Mouse (Mus musculus): ENCODE data around the gene Lamp1. TPM values are rescaled to one million over a fixed set of nuclear protein-coding genes. Genes with fewer than 3 reads are reported as not detected.

Gene Lamp1
- total RNA-seq (2021) = 100 to 1,000 TPM; 282 to 294 TPM

DNA sequence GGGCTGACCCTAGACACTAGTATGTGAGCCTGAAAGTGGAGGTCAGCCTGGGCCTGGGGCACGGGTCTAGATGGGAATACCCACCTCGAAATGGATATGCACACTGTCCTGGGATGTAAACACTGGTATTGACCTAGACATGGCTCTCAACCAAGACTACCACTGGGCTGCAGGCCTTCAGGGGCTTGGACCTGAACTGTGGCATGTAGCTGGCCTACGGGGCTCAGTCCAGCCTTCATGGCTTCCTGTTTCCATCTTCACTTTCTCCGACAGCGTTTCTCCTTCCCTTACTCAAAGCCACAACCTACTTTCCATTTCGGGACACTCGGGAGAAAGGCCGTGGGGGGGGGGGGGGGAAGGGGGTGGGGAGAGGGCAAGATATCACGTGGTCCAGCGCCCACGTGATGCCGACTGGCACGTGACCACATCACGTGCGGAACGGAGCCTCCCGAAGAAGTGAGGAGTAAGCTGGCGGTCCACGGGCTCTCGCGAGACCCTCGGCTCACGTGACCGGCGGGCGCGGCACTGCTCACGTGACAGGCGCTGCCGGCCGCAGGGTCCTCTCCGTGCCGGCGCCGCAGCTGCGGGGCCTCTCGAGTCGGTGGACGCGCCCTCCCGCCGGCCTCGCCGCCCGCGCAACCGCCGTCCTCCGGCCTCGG lies at the start of gene Lamp1:
TSS of gene Lamp1 (plus strand) at position 444 of the 659 bp plus-strand sequence.
- DNase-seq = peak; percentile 100

DNA sequence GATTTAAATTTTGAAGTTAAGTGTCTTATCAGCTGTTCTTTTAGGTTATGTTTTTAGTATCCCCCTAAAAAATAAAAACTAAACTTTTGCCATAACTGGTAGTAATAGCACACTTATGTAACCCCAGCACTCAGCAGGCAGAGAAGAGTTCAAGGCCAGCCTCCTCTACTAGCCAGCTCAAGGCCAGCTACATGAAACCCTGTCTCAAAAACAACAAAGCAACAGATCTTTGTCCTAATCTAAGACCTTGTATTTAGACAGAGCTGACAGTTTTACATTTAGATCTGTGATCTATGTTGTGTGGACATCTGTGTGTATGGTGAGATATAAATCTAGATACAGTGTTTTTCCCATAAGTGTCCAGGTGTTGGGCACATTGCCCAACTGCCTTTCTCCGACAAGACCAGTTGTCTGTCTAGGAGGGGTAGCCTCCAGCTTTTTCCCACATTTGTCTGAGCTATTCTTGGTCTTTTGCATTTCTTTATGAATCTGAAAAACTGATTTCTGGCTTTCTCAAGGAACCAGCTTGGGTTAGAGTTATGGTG lies 49.5 kb upstream of the Lamp1 start:
- DNase-seq = no peak

DNA sequence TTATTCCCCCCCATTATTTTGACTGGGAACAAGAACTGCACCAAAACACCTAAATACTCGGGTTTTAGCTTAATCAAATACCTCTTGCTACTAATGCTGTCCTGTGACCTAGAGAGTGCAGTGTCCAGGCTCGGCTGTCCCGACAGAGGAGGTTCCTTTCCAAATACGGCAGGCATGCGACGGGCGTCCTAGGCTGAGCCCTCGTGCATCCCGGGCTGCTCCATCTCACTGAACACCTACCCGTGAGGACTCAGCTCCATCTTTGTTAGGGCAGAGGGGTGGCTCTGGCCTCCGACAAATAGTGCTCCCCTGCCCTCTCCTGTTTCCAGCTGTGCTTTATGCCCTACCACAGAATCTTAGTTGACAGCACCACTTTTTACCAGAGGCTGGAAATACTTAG lies 47.0 kb upstream of the Lamp1 start:
- no peak for DNase-seq

DNA sequence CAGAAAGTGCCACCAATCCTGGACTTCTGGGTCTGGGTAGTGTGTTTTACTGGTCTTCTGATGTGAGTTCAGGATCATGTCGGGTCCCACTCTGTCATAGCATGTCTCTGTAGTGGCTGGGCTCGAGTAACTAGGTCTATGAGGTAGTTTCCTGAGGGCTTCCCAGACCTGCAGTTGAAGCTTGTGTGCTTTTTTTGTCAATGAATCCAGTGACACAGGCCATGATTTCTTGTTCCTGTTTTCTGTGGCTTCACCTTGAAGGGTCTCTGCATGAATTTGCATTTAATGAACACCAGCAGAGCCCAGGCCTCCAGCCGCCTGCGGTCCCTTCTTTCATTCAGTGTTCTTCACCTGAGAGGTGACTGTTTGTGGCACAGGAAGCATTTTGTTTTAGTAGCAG lies 45.7 kb upstream of the Lamp1 start:
- DNase-seq = no peak

DNA sequence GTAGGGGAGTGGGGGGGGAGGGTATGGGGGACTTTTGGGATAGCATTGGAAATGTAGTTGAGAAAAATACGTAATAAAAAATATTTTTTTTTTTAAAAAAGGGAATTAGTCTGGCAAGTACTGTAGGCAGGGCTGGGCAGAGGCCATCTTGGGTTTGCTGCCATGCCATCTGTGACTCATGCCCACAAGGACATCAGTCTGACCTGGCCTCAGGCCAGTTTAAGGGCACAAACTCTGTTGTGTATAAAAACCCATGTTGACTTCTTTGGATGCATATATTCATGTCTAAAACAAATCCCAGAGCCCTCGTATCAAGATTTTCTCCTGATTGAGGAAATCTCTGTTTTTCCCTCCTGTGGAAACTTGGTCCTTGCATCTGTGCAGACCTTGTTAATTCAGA lies 41.9 kb upstream of the Lamp1 start:
- no peak for DNase-seq

DNA sequence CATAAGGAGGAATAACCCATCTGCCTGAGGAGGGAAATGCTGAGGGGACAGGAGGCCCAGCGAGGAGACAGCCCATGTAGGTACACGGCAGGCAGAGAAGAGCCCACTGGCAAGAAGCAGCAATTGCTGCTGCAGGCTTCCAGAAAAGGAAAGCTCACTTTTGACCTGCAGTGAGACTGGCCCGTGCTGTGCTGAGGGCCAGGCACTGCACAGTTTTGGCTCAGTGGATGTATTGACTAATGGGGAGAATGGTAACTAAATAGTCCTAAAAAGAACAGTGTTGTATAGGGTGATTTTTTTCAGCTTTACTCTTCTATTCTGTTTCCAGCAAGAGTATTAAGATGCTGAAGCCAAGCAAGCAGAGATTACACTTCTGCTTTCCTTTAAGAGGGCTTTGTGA lies 40.4 kb upstream of the Lamp1 start:
- no peak for DNase-seq

DNA sequence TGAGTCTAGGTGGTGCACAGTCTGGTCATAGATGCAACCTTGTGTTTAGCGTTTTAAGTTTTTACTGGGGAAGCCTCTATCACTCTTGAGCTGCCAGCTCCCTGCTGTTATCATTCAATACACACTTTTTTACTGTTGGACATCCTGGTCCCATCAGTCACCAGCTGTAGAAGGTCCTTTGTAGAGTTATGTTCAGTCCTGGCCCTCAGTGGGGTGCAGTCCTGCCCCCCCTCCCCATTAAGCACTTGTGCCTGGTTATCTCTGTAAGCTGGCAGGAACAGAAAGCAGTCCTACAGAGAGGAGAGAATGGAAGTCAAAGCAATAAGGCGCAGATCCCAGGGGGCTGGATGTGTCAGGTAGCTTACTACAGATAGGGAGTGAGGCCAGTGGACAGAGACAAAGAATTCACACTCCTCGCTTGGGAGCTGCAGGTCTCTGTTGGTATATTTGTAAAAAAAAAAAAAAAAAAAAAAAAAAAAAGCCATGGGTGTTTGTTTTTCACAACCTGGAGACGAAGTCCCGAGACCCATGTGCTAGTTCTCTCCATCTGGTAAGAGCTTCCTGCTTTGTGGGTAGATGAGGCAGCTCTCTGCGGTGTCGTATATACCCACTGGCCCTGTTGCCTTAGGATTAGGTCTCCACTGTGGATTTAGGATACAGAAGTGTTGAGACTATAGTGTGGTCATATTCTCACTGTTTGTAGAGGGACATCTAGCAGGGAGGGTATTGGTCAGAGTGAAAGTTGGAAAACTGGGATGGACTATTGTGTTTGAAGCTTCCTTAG lies 37.9 kb upstream of the Lamp1 start:
- DNase-seq = no peak

DNA sequence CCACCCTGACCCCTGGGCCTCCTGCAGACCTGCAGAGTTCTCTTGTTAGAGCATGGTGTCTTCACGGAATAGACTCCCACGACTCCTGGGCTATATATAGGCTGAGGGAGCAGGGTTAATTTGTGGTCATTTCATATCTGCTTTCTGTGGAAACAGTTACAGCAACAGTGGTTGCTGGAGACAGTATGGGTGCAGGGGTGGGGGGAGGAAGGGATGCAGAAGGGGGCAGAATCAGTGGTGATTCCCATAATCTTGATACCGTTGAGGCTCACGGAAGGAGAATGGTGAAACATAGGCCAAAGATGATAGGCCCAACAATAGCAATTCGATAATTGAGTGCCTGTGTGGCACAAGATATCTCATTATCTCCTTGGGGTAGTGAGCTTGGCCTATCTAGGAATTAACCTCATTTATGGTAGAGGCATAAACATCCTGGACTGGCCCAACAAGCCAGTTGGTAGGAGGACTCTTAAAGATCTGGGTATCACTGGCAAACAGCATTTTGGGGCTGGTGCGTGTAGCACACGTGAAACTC lies 36.0 kb upstream of the Lamp1 start:
- DNase-seq = no peak

DNA sequence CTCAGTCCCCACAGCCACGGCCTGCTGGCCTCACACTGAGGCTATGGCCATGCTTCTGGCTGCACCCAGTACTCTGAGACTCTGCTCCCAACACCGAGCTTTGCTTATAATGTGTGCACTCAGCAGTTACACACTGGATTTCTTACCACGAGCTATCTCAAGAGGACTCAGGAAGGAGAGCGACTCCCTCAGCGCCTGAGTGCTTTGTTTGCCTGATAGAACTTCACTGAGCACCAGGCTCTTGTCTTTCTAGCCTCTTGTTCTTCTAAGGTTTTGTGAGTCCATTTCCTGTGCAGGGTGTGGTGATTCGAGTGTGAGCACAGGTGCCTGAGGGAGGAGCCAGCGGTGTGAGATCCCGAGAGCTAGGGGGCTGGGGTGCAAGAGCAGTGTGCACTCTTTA lies 34.1 kb upstream of the Lamp1 start:
- DNase-seq = no peak

DNA sequence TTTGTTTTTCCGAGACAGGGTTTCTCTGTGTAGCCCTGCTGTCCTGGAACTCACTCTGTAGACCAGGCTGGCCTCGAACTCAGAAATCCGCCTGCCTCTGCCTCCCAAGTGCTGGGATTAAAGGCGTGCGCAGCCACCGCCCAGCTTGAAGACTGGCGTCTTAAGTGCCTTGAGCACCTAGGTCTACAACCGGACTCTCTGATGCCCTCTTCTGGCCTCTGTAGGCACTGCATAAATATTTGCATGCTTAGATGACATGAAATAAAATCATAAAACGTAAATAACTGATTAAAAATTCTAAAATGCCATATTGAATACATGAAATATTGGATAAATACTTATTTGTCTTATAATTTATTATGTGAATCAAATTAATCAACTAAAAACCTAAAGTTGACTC lies 26.7 kb upstream of the Lamp1 start:
- DNase-seq = peak; percentile 74

DNA sequence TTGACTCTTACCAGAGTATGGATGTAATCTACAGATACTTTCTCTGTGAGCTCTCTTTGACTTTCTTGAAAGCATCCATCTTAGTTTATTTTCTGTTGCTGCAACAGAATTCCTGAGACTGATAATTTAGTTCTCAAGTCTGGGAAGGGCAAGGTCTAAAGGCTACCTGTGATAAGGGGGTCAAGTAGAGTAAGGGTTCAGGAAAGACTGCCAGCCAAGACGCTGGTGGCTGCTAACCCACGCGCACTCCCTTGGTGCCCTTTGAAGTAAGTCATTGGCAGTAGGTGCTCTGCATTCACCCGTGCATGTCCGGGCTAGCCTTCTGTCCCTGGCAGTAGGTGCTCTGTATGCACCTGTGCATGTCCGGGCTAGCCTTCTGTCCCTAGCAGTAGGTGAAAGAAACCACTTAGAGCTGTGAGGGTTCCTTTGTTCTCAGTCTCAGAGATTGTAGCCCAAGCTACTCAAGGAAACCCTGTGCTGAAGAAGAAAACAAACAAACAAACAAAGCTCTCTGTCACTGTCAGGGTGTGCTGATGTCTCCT lies 19.2 kb upstream of the Lamp1 start:
- no peak for DNase-seq

DNA sequence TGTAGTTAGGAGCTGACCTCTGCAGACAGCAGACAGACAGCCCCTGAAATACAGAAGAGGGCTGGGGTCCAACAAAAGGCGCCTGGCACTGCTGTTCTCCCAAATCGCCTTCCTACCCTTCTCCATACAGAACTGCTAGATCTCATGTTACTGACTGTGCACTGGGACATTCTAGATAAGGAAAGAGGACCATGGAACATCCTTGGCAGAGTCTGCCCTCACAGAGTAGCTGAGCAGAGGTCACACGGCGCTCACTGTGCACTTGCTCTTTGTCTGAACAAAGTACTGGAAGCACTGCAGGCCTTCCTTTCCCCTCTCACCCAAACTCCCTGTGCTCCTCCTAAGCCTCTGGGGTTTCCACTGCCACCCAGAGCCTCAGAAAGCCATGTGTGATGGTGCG lies 17.3 kb upstream of the Lamp1 start:
- no peak for DNase-seq

DNA sequence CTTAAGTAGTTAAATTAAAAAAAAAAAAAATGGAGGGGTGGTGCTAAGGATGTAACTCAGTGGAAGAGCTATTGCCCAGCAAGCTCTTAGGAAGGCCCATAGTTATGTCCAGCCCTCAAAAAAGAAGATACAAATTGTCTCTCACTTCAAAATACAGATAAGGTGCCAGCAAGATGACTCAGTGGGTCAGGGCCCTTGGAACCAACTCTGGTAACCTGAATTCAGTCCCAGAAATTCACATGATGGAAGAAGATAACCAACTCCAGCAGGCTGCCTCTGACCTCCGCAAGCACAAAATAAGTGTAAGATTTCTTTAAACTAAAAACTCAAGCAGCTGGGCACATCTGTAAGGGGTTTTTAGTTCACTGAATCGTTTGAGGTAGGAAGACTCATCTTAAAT lies 10.5 kb upstream of the Lamp1 start:
- DNase-seq = no peak

DNA sequence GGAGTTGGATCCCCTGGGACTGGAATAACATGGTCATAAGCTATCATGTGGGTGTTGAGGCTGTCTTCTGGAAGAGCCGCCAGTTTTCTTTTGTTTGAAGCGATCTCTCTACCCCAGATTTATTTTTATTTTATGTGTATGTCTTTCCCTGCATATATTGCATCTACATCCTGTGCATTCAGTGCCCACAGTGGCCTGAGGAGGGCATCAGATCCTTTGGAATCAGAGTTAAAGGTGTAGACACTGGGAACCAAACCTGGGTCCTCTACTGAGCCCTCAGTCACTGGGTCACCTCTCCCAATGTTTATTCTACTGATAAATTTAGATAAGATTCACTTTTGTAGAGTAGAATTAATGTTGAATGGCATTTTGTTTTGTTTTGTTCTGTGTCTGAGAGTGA lies 9.7 kb upstream of the Lamp1 start:
- DNase-seq = no peak

DNA sequence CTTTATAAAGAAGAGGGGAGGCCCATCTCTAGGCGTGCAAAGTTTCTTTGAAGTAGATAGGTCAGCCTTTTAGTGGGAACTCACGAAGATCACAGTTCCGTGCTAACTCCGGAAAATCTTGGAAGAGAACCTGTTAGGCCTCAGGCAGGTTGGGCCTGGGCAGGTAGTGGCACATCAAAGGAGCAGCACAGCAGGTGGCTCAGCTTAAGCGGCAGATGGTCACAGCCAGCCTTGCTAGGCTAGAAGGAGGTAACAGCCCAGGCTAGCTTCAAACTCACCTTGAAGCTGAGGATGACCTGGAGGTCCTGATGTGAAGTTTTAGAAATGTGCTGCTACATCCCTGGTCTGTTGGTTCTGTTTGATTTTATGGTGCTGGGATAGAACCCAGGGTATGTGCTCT lies 9.1 kb upstream of the Lamp1 start:
- DNase-seq = no peak

DNA sequence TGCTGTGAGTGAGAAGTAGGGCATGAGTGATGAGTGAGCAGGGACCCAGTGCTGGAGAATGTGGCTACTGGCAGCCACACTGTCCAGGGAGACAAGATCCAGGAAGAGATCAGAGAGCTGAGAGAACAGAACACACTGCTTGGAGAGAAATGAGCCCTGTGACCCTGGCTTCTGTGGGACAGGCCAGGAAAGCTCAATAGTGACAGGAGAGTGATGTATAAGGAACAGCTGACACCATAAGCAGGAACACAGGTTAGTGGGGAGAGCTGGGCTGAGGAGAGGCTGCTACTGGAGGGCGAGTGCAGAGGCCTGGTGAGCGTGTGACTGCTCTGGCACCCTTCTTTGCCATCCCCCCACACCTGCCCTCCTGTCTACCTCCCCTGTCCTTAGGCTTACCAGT lies 8.0 kb upstream of the Lamp1 start:
- no peak for DNase-seq

DNA sequence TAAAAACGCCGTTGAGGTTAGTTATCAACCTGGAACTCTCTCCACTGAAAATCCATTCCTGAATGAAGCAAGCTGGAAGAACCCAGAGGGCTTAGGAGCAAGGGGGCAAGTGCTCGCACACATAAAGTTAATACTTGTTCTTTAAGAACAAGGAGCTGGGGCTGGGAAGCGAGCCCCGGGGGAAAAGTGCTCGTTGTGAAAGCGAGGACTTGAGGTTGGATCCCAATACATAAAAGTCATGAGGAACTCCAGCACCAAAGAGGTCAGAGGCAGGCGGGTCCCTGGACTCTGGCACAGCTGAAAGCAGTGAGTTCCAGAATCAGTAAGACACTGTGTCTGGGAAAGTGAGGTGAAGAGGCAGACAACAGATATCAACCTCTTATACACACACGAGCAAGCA lies 4.9 kb upstream of the Lamp1 start:
- no peak for DNase-seq

DNA sequence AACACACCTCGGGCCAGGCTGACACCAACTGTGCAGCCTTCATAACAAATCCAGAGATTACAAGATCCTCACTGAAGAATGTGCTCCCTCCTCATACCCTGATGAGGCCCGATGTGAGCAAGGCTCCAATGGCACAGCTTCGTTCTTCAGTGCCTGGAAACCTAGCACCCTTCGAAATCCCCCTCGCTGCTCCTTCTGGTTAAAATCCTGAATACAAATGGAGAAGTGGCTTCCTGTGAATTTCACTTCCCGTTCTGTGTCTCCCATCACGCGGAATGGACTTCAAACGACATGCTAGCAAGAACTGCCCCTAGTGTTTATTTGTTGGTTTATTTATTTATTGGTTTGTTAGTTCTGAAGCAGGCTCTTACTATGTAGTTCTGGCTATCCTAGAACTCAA lies 3.6 kb upstream of the Lamp1 start:
- DNase-seq = no peak

DNA sequence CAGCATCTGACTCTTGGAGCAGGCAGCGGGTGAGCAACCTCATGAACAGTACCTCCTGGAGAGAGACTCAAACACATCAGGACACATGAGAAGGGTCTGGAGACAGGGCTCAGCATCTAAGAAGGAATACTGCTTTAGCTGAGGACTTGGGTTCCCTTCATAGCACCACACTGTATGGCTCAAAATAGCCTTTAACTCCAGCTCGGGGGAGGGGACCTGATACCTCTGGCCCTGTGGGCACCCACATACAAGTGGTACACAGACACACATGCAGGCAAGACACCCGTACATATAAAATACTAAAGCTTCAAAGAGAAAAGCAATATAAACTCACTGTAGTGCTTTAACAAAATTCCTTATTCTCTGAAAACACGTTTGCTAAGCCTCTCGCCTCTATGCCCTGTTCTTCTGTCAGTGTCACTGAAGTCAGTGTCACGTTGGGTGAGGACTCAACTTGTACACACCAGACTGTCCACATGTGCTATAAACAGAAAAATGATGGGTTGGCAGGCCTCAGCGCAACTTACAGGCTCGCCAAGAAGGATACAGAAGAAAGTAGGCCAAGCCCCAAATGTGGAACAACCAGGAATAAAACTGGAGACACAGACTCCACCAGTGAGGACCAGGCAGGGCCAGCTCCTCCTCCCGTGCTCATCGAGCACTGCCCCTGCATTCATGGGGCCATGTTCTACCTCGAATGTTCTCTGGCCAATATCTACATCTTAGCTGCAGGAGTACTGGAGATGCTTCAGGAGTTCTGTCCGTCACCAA lies 2.4 kb upstream of the Lamp1 start:
- DNase-seq = no peak

DNA sequence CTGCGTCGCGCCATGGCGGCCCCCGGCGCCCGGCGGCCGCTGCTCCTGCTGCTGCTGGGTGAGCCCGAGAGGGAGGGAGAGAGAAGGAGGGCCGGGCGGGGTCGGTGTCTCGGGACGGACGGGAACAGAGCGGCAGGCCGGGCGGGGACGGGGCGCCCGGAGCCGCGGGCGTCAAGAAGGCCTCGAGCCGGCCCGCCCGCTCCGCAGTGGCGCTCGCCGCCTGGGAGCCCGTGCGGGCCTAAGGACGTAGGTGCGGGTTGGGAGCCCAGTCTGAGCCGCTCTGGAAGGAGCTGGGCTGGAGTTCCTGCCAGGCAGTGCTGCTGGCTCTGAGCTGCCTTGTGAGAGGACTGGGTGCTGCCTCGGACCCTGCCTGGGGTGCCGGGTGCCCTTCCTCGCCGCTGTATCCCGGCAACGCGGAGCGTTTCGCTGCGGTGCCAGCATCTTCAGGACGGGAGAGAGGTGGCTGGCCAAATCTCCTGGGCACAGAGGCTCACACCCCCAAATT lies 468 bp downstream of the Lamp1 start:
- DNase-seq = no peak

DNA sequence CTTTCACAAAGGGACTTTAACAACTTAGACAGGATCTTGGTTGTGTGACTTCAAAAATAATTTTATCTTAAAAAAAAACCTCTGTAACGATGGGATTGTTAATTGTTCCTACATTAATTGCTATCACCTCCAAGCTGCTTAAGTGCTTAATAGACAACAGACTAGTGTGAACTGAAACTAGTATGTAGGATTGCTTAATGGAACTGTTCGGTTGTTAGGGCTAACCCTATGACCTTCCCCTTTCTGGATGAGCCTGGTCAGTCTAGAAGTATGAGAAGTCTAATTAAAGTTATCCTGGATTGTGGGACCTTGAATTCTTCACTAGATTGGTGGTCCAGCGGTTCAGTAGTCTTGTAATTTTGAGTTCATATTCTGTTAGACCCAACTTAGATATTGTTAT lies 1.7 kb downstream of the Lamp1 start:
- DNase-seq = no peak

DNA sequence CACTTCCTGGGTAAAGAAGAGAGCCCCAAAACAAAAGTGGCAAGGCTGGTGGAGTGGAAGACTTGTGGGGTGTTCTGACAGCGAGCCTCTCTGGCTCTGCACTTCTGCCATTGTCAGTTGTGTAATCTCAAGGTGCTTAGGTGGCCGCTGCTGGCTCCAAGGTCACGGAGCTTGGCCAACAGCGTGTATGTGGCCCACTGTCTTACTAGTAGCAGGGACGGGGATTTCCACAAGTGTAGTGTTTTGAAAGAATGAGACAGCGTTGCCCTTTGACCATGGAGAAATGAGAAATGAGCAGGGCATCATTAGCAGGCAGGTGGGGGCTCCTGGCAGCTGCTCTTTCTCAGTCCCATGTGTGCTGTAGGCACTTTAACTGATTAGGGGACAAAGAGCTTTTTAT lies 3.1 kb downstream of the Lamp1 start:
- no peak for DNase-seq

DNA sequence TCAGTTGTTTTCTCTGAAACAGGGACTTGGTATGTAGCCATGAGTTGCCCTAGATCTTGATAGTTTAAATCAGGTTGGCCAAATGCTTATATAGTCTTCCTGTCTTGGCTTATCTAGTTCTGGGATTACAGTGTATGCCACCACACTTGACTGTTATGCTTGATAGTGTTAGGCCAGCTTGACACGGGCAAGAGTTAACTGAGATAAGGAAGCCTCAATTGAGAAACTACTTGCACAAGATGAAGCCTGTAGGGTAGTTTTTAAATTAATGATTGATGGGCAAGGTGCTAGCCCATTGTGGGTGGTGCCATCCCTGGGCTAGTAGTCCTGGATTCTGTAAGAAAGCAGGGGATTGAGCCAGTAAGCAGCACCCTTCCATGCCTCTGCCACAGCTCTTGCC lies 4.6 kb downstream of the Lamp1 start:
- no peak for DNase-seq

Measured in heart, postnatal 4 days (tissue).